Mouse (Mus musculus) ovary, adult 18-20 months (tissue): ENCODE measurements around the gene Sec62.

Experiments
- DNase-seq: peaks from one replicate; pipeline ENCODE4 v3.0.0; 2022; ENCODE audit warnings: low spot score, mixed read lengths

Gene Sec62

DNA sequence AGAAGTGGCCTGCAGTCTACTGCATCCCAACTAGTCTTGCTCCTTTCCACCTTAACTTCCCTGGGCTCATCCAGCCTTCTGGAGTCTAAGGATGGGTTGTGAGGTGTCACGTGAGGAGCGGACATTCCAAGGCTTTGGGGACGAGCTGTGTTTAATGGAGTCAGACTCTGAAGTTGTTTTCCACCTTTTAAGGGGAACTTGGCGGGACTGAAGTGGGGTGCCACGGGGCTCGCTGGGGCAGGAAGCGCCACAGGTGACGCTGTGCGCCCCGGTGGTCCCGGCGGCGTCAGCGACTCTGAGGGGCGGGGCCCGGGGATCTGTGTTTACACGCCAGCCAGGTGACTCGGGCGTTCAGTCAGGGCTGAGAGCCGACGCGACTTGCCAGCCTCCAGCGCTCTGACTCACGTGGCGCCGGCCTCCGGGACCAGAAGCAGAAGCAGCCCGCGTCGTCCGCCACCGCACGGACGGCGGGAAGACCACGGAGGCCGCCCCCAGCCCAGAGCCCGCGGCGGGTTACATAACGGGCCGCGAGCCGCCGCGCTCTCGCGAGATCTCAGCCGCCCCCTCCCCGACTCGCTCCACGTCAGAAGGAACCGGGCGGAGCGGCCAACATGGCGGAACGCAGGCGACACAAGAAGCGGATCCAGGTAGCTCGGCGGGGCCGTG lies at the start of gene Sec62:
Sec62 (plus strand) TSS at position 139 of the 666 bp plus-strand sequence.
- DNase-seq = peak; percentile 87

- no peak for DNase-seq
Observed at GRCm38 (mm10) chr3:30742891-30743290, 49.8 kb upstream of the Sec62 start.

DNA sequence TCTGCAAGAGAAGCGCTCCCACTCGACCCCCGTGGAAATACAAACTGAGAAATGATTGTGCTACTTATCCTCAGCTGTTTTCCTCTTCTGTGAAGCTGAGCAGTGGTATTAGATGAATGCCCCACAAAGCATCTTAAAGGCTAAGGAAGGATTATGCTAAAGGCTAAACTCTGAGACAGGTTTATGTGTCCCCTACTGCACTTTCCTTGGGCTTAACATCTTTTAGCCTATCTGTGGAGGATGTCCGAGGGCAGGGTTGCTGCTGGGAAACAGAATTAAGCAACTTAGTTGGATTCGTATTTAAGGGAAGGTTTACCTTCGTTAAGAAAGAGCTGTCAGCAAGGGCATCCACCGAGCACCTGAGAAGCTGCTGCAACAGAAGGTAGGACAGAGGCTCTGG lies 46.7 kb upstream of the Sec62 start, which contains the start of gene Samd7:
Samd7 (plus strand) TSS at position 288 of the 400 bp plus-strand sequence.
- DNase-seq = no peak

DNA sequence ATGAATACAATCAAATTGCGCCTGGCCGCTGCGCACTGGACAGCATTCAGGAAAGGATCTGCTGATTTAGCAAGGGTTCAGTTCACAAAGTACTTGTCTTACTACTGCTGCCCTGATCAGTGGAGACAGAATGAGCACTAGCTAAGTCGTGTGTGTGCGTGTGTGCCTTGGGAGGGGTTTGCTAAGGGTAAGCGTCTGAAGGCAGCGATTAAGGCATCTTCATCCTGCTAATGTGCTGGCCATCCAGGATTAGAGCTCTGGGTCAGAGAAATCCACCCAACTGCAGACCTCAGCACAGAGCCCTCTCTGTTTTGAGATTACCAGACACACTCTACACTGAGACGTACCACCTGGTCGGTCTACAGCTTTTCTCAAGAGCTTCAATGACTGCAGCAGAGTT lies 44.4 kb upstream of the Sec62 start:
- DNase-seq = no peak

DNA sequence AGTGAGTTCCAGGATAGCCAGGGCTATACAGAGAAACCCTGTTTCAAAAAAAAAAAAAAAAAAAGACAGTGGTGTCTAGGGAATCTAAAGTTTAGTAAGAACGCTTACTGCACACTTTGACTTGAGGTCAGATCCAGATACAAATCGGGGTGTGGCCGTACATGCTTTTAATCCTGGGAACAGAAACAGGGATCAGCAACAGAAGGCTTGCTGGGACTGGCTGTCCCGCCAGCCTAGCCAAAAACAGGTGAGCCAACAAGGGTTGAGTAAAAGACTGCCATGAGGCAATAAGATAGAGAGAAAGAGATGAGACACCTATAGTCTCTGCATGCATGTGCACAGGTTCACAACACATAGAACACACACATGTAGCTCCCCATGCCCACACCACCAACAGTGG lies 38.0 kb upstream of the Sec62 start:
- no peak for DNase-seq

DNA sequence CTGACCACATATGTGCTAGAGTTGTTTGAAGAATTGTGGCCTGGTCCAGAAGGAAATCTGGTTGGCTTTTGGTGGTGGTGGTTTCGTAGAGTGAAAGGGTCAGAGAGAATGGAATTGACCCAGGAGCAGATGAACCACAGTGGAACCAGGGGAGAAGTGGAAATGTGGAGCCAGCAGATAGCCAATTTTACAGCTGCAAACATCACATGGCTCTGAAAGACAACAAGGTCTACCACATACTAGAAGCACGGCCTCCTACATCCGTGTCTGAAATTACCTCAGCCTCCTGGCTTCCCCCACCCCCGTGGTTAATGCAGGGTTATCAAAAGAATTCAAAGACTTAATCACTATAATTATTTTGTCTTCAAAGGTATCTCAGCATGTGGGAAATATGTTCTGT lies 27.8 kb upstream of the Sec62 start:
- no peak for DNase-seq

DNA sequence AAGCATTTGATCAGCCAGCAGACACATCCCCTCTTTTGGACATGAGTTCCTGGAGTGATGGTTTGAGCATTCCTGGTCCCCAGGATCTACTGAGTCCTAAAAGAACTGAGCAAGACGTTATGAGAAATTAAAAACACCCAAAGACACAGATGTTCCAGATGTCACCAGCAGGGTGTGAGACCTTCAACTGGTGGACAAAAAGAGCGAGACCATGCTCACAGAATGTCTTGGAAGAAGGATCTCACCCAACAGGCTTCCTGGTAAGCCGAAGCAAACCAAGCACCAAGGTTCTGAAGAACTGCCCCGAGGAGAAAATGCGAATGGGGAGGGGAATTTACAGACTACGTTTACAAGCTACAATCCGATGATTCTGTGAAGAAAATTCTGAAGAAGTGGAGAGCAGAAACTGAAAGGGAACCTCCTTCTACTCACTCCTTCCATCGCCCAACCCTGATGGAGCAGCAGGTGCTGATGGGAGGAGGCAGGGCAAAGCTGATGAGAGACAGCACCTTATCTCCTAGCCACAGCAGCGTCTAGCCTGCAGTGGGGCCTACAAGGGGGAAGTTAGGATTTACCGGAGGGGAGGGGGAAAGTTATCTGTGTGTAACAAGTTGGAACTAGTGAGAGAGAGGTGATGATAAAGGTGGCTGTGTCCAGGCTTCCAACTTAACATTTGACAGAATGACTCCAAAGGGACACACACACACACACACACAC lies 27.2 kb upstream of the Sec62 start:
- no peak for DNase-seq

- DNase-seq = no peak
Observed at GRCm38 (mm10) chr3:30766177-30766576, 26.5 kb upstream of the Sec62 start.

DNA sequence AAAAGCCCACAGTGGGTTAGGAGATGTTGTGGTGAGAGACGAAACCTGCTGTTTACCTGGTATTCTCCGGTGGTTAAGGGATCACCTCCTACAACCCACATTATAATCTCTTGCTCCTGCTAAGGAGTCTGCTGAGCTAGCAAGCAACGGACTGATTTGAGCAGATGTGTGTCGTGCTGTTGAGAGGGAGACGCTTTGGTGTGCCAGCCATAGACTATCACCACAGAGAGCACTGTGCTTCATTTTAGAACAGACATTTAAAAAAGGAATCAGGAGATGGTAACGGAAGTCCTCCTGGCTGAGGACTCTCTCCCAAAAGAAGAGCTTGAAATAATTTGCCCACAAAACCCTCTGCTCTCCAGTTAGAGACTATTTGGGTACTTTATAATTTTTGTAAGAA lies 25.4 kb upstream of the Sec62 start:
- DNase-seq = no peak

- DNase-seq = no peak
Observed at GRCm38 (mm10) chr3:30769755-30770515, 22.7 kb upstream of the Sec62 start.

DNA sequence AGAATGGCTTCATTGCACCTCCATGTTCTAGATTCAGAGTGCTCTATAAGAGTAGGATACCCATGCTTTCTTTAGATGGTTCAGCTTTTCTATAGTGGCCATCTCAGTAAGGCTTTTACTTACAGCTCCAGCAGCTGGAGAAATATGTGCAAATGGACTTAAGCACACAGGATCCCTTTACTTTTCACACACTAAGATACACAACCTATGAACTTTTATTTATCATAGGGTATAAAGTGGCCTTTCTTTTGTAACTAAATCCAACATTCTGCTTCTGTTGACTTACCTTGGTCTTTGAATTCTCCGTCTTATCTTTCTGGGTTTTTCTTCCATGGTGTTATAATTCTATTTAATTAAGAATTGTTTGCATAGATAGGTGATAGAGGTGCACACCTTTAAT lies 21.1 kb upstream of the Sec62 start:
- DNase-seq = no peak

GRCm38 (mm10) chr3:30772631-30773030 lies 20.0 kb upstream of the Sec62 start:
- no peak for DNase-seq

DNA sequence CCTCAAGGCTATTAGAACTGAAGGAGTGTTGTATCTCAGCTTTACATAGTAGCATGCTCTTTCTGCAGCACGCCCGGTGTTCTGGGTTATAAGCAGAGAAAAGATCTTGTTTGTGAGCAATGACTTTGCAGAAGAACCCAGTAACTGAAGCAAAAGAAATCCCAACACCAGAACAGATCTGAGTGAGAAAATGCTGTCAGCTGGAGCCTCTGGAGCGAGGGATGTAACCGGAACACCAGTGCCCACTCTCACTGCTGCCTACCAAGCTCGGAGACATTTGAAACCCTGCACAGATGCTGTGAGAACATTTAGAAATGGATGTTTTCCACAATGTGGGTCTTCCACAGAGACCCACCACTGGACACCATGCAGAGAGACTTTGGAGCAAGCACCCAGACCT lies 18.0 kb upstream of the Sec62 start:
- DNase-seq = no peak

GRCm38 (mm10) chr3:30777984-30778383 lies 14.7 kb upstream of the Sec62 start:
- DNase-seq = no peak

- no peak for DNase-seq
Observed at GRCm38 (mm10) chr3:30788531-30788930, 4.1 kb upstream of the Sec62 start.

- peak; percentile 9 for DNase-seq
Observed at GRCm38 (mm10) chr3:30793403-30794221, 937 bp downstream of the Sec62 start.

GRCm38 (mm10) chr3:30802171-30802570 lies 9.5 kb downstream of the Sec62 start:
- DNase-seq = no peak

DNA sequence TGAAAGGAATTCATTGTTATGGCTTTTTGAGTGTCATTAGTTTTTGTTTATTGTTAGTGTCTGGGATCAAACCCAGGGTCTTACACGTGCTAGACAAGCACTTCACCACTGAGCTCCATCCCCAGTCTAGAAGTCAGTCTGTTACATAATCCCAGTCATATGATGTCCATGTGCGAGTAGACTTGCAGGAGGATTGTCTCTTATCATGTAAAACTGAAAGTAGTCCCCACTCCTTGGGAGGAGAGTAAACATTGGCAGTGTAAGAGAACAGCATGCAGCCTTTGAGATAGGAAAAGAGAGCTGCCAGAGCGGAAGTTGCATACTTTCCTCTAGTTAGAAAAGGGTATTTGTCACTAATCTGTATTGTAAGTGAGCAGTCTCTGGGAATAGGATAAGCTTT lies 20.2 kb downstream of the Sec62 start:
- DNase-seq = peak; percentile 10

- DNase-seq = no peak
Observed at GRCm38 (mm10) chr3:30818630-30819125, 26.0 kb downstream of the Sec62 start.

DNA sequence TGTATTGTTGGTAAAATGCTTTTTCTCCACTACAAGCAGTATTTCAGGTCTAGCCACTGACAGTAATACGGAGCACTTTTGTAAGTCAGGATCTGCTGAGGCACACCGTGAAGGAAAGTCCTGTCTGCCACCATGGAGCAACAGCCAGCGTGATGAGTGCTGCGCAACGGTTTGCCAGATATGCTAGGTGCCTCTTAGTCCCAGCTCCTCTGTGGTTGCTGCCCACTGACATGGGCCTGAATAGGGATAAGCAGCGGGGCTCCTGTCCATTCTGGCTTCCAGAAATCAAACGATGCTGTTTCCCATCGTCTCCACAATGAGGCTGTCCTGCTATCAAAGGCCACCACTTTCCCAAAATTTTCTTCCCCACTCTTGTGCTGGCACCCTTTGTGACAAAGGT lies 29.5 kb downstream of the Sec62 start:
- DNase-seq = no peak

GRCm38 (mm10) chr3:30826069-30826468 lies 33.4 kb downstream of the Sec62 start:
- DNase-seq = no peak
